Mouse (Mus musculus) lung, embryonic 14.5 days (tissue): ENCODE data around the gene Tctn1. TPM values are rescaled to one million over a fixed set of nuclear protein-coding genes. Genes with fewer than 3 reads are reported as not detected.

Source experiments
- ATAC-seq: fragments of 200-750 bp; cut with Nextera tagmentation; 2 replicates; pipeline ENCODE4 v1.8.0; 2017; ENCODE audit warnings: mild to moderate bottlenecking, moderate TSS enrichment, moderate library complexity; ENCODE audit not compliant: insufficient read depth
- DNase-seq: peaks from one replicate; pipeline ENCODE4 v3.0.0-alpha.2; 2015
- H3K27ac ChIP-seq: fragments of 300-500 bp; sonication (generic); 2 replicates; pipeline ENCODE4 v1.5.1; 2014; ENCODE audit warnings: low read depth, mild to moderate bottlenecking, moderate library complexity
- H3K27me3 ChIP-seq: fragments of 300-500 bp; sonication (generic); 2 replicates; pipeline ENCODE4 v1.6.1; 2014; ENCODE audit warnings: low read length, control low read depth; ENCODE audit not compliant: insufficient read depth
- H3K36me3 ChIP-seq: fragments of 300-500 bp; sonication (generic); 2 replicates; pipeline ENCODE4 v1.6.1; 2014; ENCODE audit warnings: control low read depth; ENCODE audit not compliant: insufficient read depth
- H3K4me1 ChIP-seq: fragments of 300-500 bp; sonication (generic); 2 replicates; pipeline ENCODE4 v1.6.1; 2014; ENCODE audit warnings: antibody characterized with exemption, control low read depth; ENCODE audit not compliant: insufficient read depth
- H3K4me2 ChIP-seq: fragments of 300-500 bp; sonication (generic); 2 replicates; pipeline ENCODE4 v1.6.1; 2014; ENCODE audit warnings: mild to moderate bottlenecking
- H3K4me3 ChIP-seq: fragments of 300-500 bp; sonication (generic); 2 replicates; pipeline ENCODE4 v1.5.1; 2014; ENCODE audit warnings: low read depth, low read length
- H3K9ac ChIP-seq: fragments of 300-500 bp; sonication (generic); 2 replicates; pipeline ENCODE4 v1.6.1; 2014
- H3K9me3 ChIP-seq: fragments of 300-500 bp; sonication (generic); 2 replicates; pipeline ENCODE4 v1.6.1; 2016; ENCODE audit warnings: low read depth, low read length, control low read depth
- CTCF ChIP-seq: IDR thresholded peaks from 2 replicates; pipeline ENCODE4 v1.5.1; 2016; ENCODE audit warnings: antibody characterized with exemption, low read depth
- WGBS: fragments of 180-500 bp; shearing (Covaris S2); extraction: QIAGEN DNeasy Blood & Tissue Kit; methylation state at CpG from one replicate; pipeline ENCODE4 v1.1.7; 2014; 5-methylcytosine and 5-hydroxymethylcytosine counted together
- polyA plus RNA-seq: library from polyadenylated mRNA; unstranded; fragments of >200 nt; fragmentation: Nextera tagmentation; extraction: Ambion mirVana; gene quantifications from 2 replicates; pipeline ENCODE4 v1.2.1, GENCODE M21; 2014

Gene Tctn1
- polyA plus RNA-seq, 1 experiment from 2014 or later = 5.7 TPM

GRCm38 (mm10) chr5:122231431-122231830 lies 32.8 kb downstream of the Tctn1 start:
- no peak overlapping the region for H3K4me2 ChIP-seq
- H3K9me3 ChIP-seq = 0 out of 2 replicates have a peak, but pooled peaks cover 3% of the 10 kb centered on the region
- H3K9ac ChIP-seq = no peak overlapping the region
- DNase-seq (no peak), ATAC-seq (no peak)
- TF ChIP-seq CTCF = no peak
- no peaks in the 10 kb centered on the region for H3K36me3 ChIP-seq
- H3K27me3 ChIP-seq = no peaks in the 10 kb centered on the region
- H3K4me1 ChIP-seq = no peaks in the 10 kb centered on the region
- WGBS = 60% methylated on average over 6 of the region's 6 CpGs
- H3K27ac ChIP-seq = no peak overlapping the region
- H3K4me3 ChIP-seq = no peak overlapping the region

- H3K4me1 ChIP-seq = no peaks in the 10 kb centered on the region
- no peaks in the 10 kb centered on the region for H3K27me3 ChIP-seq
- no peak overlapping the region for H3K27ac ChIP-seq
- ATAC-seq (no peak), DNase-seq (no peak)
- 79% methylated on average over 4 of the region's 4 CpGs for WGBS
- no peak for TF ChIP-seq CTCF
- H3K9ac ChIP-seq = no peak overlapping the region
- H3K4me2 ChIP-seq = no peak overlapping the region
- H3K9me3 ChIP-seq = 0 out of 2 replicates have a peak, but pooled peaks cover 3% of the 10 kb centered on the region
- no peak overlapping the region for H3K4me3 ChIP-seq
- no peaks in the 10 kb centered on the region for H3K36me3 ChIP-seq
These were observed 33.4 kb downstream of the Tctn1 start for GRCm38 (mm10) chr5:122230816-122231215.

- no peak overlapping the region for H3K9ac ChIP-seq
These were observed 35.5 kb downstream of the Tctn1 start for GRCm38 (mm10) chr5:122228772-122229171.

GRCm38 (mm10) chr5:122228271-122228765 lies 35.9 kb downstream of the Tctn1 start:
- Histone ChIP-seq H3K27ac (no peak overlapping the region), H3K9me3 (0 out of 2 replicates have a peak, but pooled peaks cover 3% of the 10 kb centered on the region), H3K36me3 (no peaks in the 10 kb centered on the region), H3K4me2 (no peak overlapping the region), H3K4me3 (no peak overlapping the region), H3K27me3 (no peaks in the 10 kb centered on the region), H3K4me1 (no peaks in the 10 kb centered on the region), H3K9ac (no peak overlapping the region)
- no peak for TF ChIP-seq CTCF
- 65% methylated on average over 3 of the region's 3 CpGs for WGBS
- no peak for DNase-seq
- ATAC-seq = no peak

More at GRCm38 (mm10) chr5:122228772-122229171, 35.5 kb downstream of the Tctn1 start:
- no peaks in the 10 kb centered on the region for H3K4me1 ChIP-seq
- H3K4me2 ChIP-seq = no peak overlapping the region
- DNase-seq (peak; percentile 33), ATAC-seq (no peak)
- no peaks in the 10 kb centered on the region for H3K27me3 ChIP-seq
- TF ChIP-seq CTCF = no peak
- no peak overlapping the region for H3K27ac ChIP-seq
- 0 out of 2 replicates have a peak, but pooled peaks cover 3% of the 10 kb centered on the region for H3K9me3 ChIP-seq
- H3K36me3 ChIP-seq = no peaks in the 10 kb centered on the region
- WGBS = 61% methylated on average over 3 of the region's 4 CpGs
- H3K4me3 ChIP-seq = no peak overlapping the region

GRCm38 (mm10) chr5:122224291-122224690 lies 40.0 kb downstream of the Tctn1 start:
- Histone ChIP-seq H3K4me3 (no peak overlapping the region), H3K9ac (no peak overlapping the region), H3K4me1 (no peaks in the 10 kb centered on the region), H3K27ac (no peak overlapping the region), H3K9me3 (0 out of 2 replicates have a peak, but pooled peaks cover 3% of the 10 kb centered on the region), H3K36me3 (no peaks in the 10 kb centered on the region), H3K4me2 (no peak overlapping the region), H3K27me3 (no peaks in the 10 kb centered on the region)
- TF ChIP-seq CTCF = no peak
- 89% methylated on average over 2 of the region's 2 CpGs for WGBS
- ATAC-seq (no peak), DNase-seq (no peak)

- Histone ChIP-seq H3K4me2 (no peak overlapping the region), H3K4me1 (no peaks in the 10 kb centered on the region), H3K9me3 (no peaks in the 10 kb centered on the region), H3K4me3 (no peak overlapping the region), H3K27me3 (no peaks in the 10 kb centered on the region), H3K27ac (no peak overlapping the region), H3K9ac (no peak overlapping the region), H3K36me3 (no peaks in the 10 kb centered on the region)
- ATAC-seq (no peak), DNase-seq (no peak)
- WGBS = 88% methylated on average over 4 of the region's 4 CpGs
- no peak for TF ChIP-seq CTCF
These were observed 43.2 kb downstream of the Tctn1 start for GRCm38 (mm10) chr5:122221085-122221484.

- ATAC-seq = no peak
These were observed 44.3 kb downstream of the Tctn1 start for GRCm38 (mm10) chr5:122219655-122220629.

More at GRCm38 (mm10) chr5:122219655-122220629, 44.3 kb downstream of the Tctn1 start:
- H3K27ac ChIP-seq = no peak overlapping the region
- 42% methylated on average over 18 of the region's 18 CpGs for WGBS
- H3K4me2 ChIP-seq = no peak overlapping the region
- DNase-seq = no peak
- H3K4me1 ChIP-seq = no peaks in the 10 kb centered on the region
- H3K27me3 ChIP-seq = no peaks in the 10 kb centered on the region
- H3K36me3 ChIP-seq = no peaks in the 10 kb centered on the region
- H3K9ac ChIP-seq = no peak overlapping the region
- no peak overlapping the region for H3K4me3 ChIP-seq
- no peaks in the 10 kb centered on the region for H3K9me3 ChIP-seq
- no peak for TF ChIP-seq CTCF
